Mouse (Mus musculus): Measurements from ENCODE around the gene Tmc3.

Tmc3 gene

GRCm38 (mm10) chr7:83622582-83622981 is 37.9 kb downstream of the Tmc3 start:
- no peak for TF ChIP-seq GATA4 (IDR thresholded peaks at IDR 0.05; ENCODE audit: insufficient replicate concordance, low read length)

- no peak for TF ChIP-seq GATA4 (IDR thresholded peaks at IDR 0.05; ENCODE audit: insufficient replicate concordance, low read length)
Measured at GRCm38 (mm10) chr7:83624065-83624464, 39.3 kb downstream of the Tmc3 start.

GRCm38 (mm10) chr7:83626557-83627257 is 42.0 kb downstream of the Tmc3 start:
- TF ChIP-seq GATA4 (IDR thresholded peaks at IDR 0.05; ENCODE audit: insufficient replicate concordance, low read length) = peak; percentile 73; the same call in 1 of the 2 replicates

GRCm38 (mm10) chr7:83627369-83627768 is 42.6 kb downstream of the Tmc3 start:
- TF ChIP-seq GATA4 (IDR thresholded peaks at IDR 0.05; ENCODE audit: insufficient replicate concordance, low read length) = no peak

- no peak for TF ChIP-seq GATA4 (IDR thresholded peaks at IDR 0.05; ENCODE audit: insufficient replicate concordance, low read length)
Measured at GRCm38 (mm10) chr7:83631073-83631827, 46.5 kb downstream of the Tmc3 start.

- peak; percentile 36; the same call in 1 of the 2 replicates for TF ChIP-seq GATA4 (IDR thresholded peaks at IDR 0.05; ENCODE audit: insufficient replicate concordance, low read length)
Measured at GRCm38 (mm10) chr7:83631828-83632681, 47.3 kb downstream of the Tmc3 start, which contains the start of gene Stard5. Stard5 (plus strand) TSS chr7:83631959.

DNA sequence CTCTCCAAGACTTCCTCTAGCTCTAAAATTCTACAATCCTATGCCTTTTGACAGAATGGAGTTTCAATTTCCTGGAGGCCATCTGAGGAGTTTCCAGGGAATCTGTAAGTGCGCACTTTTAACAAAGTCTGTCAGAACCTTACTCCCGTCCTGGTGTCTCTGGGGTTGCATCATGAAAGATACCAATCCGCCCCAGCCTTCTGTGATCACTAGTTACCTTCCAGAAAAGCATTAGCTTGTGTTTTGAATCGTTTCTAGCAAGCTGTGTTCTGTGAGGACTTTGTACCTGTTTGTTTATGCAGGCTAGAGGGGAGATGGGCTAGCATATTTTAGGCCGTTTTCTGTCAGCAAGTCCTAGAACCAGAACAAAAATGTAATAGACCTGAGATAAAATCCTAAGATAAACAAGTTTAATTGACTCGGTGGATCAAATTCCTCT is 48.0 kb downstream of the Tmc3 start:
- no peak for TF ChIP-seq GATA4 (IDR thresholded peaks at IDR 0.05; ENCODE audit: insufficient replicate concordance, low read length)

GRCm38 (mm10) chr7:83633856-83634255 is 49.1 kb downstream of the Tmc3 start:
- no peak for TF ChIP-seq GATA4 (IDR thresholded peaks at IDR 0.05; ENCODE audit: insufficient replicate concordance, low read length)

DNA sequence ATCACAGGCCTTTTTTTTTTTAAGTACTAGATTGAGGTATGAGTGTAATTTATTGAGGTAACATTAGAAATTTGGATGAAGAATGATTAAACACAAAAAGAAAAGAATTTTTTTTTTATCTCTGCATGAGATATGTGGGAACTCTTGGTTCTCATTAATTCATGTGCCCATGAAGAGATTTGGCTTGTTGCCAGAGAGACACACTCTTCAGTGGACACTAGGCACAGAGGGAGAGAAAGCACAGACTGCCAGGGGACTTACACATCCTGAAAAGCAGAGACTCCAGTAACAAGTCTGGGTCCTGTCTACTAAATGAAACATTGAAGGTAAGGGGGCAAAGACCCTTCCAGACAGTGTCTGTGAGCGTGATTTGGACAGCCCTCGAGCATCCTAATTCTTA is 51.0 kb downstream of the Tmc3 start:
- no peak for TF ChIP-seq GATA4 (IDR thresholded peaks at IDR 0.05; ENCODE audit: insufficient replicate concordance, low read length)

GRCm38 (mm10) chr7:83636425-83636824 is 51.7 kb downstream of the Tmc3 start:
- no peak for TF ChIP-seq GATA4 (IDR thresholded peaks at IDR 0.05; ENCODE audit: insufficient replicate concordance, low read length)

DNA sequence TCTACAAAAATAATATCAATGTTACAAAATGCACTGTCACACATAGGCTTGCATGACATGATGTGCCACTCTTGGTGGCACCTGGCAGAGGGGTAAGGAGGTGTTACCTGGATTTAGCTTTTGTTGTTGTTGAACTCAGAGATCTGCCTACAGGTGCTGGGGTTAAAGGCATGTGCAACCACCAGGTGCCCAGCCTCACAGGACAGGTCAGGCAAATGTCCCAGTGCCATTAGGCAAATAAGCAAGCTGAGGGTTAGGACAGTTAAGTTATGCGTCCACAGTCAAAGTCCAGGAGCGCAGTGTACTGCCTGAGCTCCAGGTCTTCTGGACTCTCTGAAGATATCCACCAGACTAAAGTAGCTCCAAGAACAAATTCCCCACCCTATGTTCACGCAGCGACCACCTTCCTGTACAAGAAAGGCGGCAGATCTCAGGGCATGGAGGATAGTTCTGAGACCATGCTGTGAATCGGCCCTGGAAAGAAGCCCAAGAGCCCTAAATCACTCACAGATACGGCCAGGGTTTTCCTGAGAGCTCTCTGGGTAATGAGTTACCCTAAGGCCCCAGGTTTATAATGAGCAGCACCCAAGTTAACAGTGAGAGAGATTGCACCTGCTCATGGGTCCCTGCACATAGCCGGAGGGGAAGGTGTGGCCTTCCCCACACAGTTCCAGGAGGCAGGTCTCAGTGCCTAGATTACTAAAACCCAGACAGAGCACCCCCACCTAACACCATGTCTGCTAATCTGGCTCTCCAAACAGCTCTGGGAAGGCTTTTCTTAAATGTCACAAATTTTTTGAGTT is 53.3 kb downstream of the Tmc3 start:
- TF ChIP-seq GATA4 (IDR thresholded peaks at IDR 0.05; ENCODE audit: insufficient replicate concordance, low read length) = no peak

- no peak for TF ChIP-seq GATA4 (IDR thresholded peaks at IDR 0.05; ENCODE audit: insufficient replicate concordance, low read length)
Measured at GRCm38 (mm10) chr7:83639084-83639483, 54.4 kb downstream of the Tmc3 start.

GRCm38 (mm10) chr7:83640581-83640980 is 55.9 kb downstream of the Tmc3 start:
- TF ChIP-seq GATA4 (IDR thresholded peaks at IDR 0.05; ENCODE audit: insufficient replicate concordance, low read length) = no peak

- no peak for TF ChIP-seq GATA4 (IDR thresholded peaks at IDR 0.05; ENCODE audit: insufficient replicate concordance, low read length)
Measured at GRCm38 (mm10) chr7:83641163-83641562, 56.4 kb downstream of the Tmc3 start.

DNA sequence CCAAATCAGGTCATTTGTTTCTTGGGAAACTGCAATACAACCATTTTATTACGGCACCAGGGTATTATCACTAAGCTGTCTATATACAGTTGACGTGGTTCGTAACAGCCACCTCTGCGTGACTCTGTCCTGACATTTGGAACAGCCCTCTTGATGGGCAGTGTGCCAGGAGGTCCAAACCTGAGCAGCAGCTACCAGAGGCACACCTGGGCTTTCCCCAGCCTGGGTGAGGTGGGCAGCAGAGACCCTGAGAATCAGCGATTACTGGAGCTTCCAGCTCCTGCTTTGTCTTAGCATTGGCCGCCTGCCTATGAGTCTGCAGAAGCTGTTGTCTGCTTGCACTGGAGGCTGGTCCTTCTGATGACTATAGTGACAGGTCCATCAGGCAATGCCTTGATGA is 58.9 kb downstream of the Tmc3 start:
- TF ChIP-seq GATA4 (IDR thresholded peaks at IDR 0.05; ENCODE audit: insufficient replicate concordance, low read length) = no peak

Data from liver, adult (tissue).